Mouse (Mus musculus) natural killer cell, adult 2 months (primary cell): ENCODE data around the gene Kcnip1.

Experiments
- DNase-seq, 2 experiments: peaks; one replicate each; pipeline ENCODE4 v3.0.0; 2022; ENCODE audit warnings: low spot score in 2 of 2

Gene Kcnip1

GRCm38 (mm10) chr11:33766976-33767938 lies 225.7 kb downstream of the Kcnip1 start:
- DNase-seq, result no peak

DNA sequence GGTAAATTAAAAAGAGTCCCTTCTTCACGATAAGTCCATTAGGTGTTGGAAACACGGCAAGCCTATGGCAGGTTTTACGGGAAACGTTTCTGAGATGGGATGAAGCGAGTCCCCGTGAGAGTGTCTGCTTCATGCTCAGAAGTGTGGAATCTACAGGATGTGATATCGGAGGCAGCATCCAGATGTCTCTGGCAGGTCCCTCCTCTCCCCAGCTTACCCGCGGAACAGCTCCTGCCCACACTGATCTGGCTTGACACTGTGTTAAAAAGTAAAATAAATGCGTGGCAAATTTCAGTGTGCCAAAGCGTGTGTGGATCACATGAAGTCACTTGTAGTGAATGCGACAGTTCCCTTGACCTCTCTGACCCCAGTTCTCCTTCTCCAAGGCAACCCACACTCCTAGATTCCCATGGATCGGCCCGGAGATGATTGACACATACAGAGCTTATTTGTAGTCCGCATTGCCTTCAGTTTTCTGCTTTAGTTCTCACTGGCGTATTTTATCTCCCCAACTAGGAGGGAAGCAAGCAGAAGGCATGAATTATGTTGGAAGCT lies 231.7 kb downstream of the Kcnip1 start:
- no peak for DNase-seq

- no peak for DNase-seq
Measured at GRCm38 (mm10) chr11:33756624-33757023, 236.3 kb downstream of the Kcnip1 start.

- no peak for DNase-seq
Measured at GRCm38 (mm10) chr11:33752431-33752873, 240.5 kb downstream of the Kcnip1 start.

- no peak for DNase-seq
Measured at GRCm38 (mm10) chr11:33751503-33751902, 241.4 kb downstream of the Kcnip1 start.

DNA sequence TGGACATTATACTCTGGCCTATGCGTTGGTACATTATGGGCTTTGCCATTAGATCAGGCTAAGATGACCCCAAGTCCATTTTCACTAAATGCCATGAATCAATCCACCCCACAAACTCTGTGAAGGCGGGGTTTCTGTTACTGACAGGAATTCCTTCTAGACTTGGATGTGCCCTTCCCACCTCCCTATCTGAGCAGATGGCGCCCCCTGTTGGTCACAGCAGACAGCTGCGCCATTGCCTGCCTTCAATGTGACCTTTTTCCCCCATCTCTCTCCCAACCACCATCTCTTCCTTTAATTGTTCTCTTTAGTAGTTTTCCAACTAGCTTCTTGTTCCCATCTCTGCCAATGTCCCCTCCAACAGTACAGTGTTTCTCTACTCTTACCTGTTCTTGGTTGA lies 243.0 kb downstream of the Kcnip1 start:
- no peak for DNase-seq

- DNase-seq, result no peak
Measured at GRCm38 (mm10) chr11:33749408-33749807, 243.5 kb downstream of the Kcnip1 start.

- DNase-seq, result no peak
Measured at GRCm38 (mm10) chr11:33748754-33749153, 244.2 kb downstream of the Kcnip1 start.

DNA sequence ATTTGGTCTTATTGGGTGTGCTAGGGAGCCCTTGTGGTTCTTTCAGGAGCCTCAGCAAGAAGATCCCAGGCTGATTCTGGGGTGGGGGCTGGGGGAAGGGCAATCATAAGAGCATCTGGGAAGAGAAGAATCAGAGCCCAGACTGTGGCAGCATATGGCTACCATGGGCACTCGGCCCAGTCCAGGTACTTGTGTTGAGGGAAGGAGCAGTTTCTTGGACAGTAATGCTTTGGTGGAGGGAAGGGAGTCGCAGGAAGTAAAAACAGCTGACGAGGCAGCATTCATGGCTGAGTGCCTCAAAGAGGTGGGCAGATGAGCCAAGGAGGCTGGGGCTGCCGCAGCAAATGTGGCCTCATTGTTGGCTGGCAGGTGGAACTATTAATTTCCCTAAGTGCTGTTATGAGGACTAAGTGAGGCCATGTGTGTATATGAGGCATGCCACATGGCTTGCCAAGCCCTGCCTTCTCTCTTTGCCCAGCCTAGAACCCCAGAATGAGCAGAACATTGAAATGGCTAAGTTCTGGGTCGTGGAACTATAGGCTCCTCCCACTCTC lies 245.5 kb downstream of the Kcnip1 start:
- DNase-seq, result no peak

GRCm38 (mm10) chr11:33746402-33746801 lies 246.6 kb downstream of the Kcnip1 start:
- DNase-seq, result no peak

DNA sequence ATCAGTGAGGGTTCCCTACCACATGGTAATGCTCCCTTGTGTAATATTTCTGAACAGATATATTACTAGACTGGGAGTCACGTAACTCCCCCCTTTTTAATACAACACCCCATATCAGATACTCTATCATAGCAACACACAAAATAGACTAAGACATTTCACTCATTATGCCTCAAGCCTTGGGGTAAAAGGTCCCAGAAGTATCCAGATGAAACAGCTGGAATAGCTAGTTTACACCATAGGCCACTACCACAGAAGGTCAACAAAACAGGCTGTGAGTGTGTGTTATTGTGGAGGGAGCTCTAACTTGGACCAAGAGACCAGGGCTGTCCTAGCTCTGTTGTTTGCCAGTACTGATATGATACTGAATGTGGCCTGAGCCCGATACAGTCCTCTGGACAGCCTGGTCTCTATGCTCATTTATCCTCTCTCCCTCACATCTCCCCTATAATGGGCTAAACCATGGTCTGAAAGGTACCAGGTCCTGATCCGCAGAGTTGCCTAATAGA lies 247.1 kb downstream of the Kcnip1 start:
- DNase-seq, result no peak

GRCm38 (mm10) chr11:33744429-33744828 lies 248.5 kb downstream of the Kcnip1 start:
- no peak for DNase-seq

- DNase-seq, result no peak
Measured at GRCm38 (mm10) chr11:33740187-33740586, 252.8 kb downstream of the Kcnip1 start.

GRCm38 (mm10) chr11:33736426-33736825 lies 256.5 kb downstream of the Kcnip1 start:
- DNase-seq, result no peak

- peak in 1 of 2 experiments; percentile 4 for DNase-seq
Measured at GRCm38 (mm10) chr11:33733269-33733668, 259.7 kb downstream of the Kcnip1 start.

DNA sequence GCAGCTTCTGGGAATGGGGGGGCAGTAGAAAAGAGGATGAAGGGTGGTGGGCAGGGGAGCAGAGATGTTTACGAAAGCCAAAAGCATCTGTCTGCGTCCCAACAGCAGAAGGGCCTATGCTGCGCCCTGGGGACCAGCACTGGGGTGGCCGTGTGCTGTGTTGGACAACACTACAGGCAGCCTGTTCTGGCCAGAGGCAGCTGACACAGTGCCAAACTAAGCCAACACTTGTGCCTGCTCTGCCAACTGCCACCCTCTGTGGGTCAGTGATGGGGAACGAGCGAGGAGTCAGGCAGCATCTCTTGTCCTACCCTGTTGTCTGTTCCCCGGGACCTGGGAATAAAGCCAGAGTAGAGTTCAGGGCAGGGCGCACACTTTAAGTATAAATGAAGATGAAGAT lies 260.6 kb downstream of the Kcnip1 start:
- DNase-seq, result no peak

GRCm38 (mm10) chr11:33721297-33721696 lies 271.7 kb downstream of the Kcnip1 start:
- peak; percentile 57 to 60 for DNase-seq

DNA sequence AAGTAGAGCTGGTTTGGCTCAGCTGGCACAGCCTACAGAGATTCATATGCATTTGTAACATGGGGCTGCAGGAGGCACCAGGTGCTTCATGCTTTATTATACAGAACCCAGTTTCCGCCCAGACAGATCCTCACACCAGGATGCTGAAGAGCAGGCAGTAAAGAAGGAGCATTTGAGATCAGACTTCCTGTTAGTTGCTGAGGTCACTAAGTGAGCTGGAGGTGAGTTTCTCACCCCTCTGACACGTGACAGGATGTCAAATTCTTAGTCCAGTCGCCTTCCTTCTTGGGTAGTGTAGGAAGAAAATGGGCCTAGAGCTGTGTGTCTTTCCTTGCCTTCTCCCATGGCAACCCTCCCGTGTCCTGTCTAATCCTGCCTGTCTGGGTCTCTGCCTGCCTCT lies 286.2 kb downstream of the Kcnip1 start:
- peak; percentile 34 to 58 for DNase-seq

DNA sequence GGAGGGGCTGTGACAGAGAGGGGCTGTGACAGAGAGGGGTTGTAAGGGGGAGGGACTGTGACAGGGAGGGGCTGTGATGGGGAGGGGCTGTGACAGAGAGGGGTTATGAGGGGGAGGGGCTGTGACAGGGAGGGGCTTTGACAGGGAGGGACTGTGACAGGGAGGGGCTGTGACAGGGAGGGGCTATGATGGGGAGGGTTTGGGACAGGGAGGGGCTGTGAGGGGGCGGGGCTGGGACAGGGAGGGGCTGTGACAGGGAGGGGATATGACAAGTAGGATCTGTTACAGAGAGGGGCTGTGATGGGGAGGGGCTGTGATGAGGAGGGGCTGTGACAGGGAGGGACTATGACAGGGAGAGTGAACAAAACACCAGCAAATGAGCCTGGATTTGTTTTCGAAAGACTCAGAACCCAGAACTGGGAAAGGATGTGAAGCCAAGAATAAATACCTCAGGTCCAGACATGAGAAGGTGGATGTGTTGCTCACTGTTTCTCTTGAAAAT lies 290.9 kb downstream of the Kcnip1 start:
- peak in 1 of 2 experiments; percentile 11 for DNase-seq

DNA sequence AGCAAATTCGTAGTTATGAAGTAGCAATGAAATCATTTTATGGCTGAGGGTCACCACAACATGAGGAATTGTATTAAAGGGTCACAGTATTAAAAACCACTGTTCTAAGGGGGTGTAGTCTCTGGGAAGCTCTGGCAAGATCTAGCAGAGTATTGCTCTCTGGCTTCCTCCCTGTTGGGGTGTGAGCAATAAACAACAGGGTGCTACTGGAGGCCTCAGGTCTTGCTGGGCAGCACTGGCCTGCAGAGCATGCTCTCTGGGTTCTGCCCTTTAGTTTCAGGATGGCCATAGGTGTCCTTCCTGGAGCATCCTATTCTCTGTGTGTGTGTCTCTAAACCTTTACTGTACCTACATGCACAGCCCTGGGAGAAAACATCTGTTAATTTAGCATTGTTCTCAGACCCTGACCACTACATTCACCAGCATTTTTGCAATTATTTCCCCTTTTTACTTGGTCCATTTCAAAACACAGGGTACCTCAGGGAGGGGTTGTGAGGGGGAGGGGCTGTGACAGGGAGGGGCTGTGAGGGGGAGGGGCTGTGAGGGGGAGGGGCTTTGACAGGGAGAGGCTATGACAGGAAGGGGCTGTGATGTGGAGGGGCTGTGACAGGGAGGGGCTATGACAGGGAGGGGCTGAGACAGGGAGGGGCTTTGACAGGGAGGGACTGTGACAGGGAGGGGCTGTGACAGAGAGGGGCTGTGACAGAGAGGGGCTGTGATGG lies 291.6 kb downstream of the Kcnip1 start:
- peak; percentile 13 to 51 for DNase-seq

DNA sequence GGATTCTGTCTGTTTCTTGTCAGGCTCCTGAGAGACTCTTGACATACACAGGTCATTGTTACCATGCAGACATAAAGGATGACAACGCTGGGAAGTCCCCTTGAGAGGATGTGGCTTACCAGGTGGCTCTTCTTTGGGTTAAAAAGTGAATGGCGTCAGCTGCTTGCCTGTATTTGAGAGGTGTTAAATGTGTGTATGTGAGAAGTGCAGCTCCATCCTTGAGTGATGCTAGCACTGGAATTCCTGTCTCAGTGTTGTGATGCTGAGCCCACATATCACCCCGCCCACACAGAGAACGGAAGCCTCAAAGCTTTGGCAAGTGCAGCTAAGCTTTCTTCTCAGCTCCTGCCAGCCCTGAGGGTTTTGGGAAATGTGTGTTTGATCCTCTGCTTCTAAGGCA lies 292.2 kb downstream of the Kcnip1 start:
- peak; percentile 73 to 88 for DNase-seq

DNA sequence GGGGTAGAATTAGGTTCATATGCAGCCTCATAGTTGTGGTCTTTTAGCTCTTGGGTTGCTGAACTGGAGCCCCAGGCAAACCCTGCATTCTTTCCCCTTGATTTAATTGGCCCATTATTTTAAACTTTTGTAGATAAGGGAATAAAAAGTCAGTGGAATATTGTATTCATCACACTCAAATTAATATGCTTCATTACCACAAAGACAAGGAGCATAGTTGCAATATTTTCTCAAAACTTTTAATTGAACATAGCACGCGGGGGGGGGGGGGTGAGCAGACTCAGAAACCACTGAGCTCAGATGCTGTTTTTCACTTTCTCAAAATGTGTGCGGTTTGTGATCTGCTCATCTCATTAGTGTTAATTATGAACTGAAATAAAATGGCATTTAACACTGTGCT lies 302.8 kb downstream of the Kcnip1 start:
- no peak for DNase-seq
